Mouse (Mus musculus) G1E (cell line): ENCODE data around the gene Frem3. TPM values are rescaled to one million over a fixed set of nuclear protein-coding genes. Genes with fewer than 3 reads are reported as not detected.

Source experiments
- ATAC-seq: 2 replicates; pipeline ENCODE4 v1.8.0; 2016; ENCODE audit warnings: mild to moderate bottlenecking; ENCODE audit not compliant: insufficient number of reproducible peaks, poor library complexity, low FRiP score, severe bottlenecking; ENCODE audit errors: extremely low read depth
- DNase-seq: peaks from one replicate; pipeline ENCODE4 v3.0.0; 2012; ENCODE audit warnings: low spot score
- H3K27me3 ChIP-seq: 2 replicates; pipeline ENCODE4 v1.6.1; 2012; ENCODE audit warnings: mild to moderate bottlenecking, low read length, inconsistent platforms; ENCODE audit not compliant: insufficient read depth
- H3K36me3 ChIP-seq: replicated peaks from 2 replicates; pipeline ENCODE3; 2012; ENCODE audit warnings: mild to moderate bottlenecking, inconsistent platforms
- H3K4me1 ChIP-seq: 2 replicates; pipeline ENCODE4 v1.6.1; 2012; ENCODE audit warnings: low read depth, low read length, inconsistent platforms, mixed read lengths; ENCODE audit not compliant: insufficient read depth
- H3K4me3 ChIP-seq: 2 replicates; pipeline ENCODE4 v1.5.1; 2012; ENCODE audit warnings: low read depth, mild to moderate bottlenecking, inconsistent platforms, low read length, moderate library complexity, mixed read lengths
- H3K9me3 ChIP-seq: replicated peaks from 2 replicates; pipeline ENCODE4 v1.6.1; 2012; ENCODE audit warnings: inconsistent platforms
- CTCF ChIP-seq: IDR thresholded peaks from 2 replicates; pipeline ENCODE4 v1.5.1; 2012; ENCODE audit warnings: low read depth, low read length, inconsistent platforms, mixed read lengths
- GATA1 ChIP-seq: IDR thresholded peaks from 2 replicates; pipeline ENCODE4 v1.6.1; 2012; ENCODE audit warnings: borderline replicate concordance, low read length, inconsistent platforms, mixed read lengths
- GATA2 ChIP-seq: IDR thresholded peaks from 2 replicates; pipeline ENCODE4 v1.6.1; 2012; ENCODE audit warnings: low read depth, low read length, inconsistent platforms, borderline replicate concordance
- POLR2AphosphoS5 ChIP-seq: IDR thresholded peaks from 2 replicates; pipeline ENCODE4 v1.6.1; 2012; ENCODE audit warnings: low read depth, low read length, inconsistent platforms; ENCODE audit not compliant: insufficient replicate concordance
- TAL1 ChIP-seq: conservative IDR thresholded peaks from 2 replicates; pipeline ENCODE4 v1.6.1; 2012; ENCODE audit warnings: low read depth, low read length, inconsistent platforms, mixed read lengths
- polyA plus RNA-seq: library from polyadenylated mRNA; stranded (reverse); fragments of >175 nt; gene quantifications from 2 replicates; pipeline ENCODE4 v1.2.3, GENCODE M21; 2012
- total RNA-seq, 2 experiments: library from RNA; stranded (forward) in 1 of 2; stranded (reverse) in 1 of 2; fragments of 200-1000 nt in 1 of 2; fragments of >200 nt in 1 of 2; fragmentation: Nextera tagmentation in 1 of 2; gene quantifications; 2 replicates each; pipeline ENCODE4 v1.2.3; 2014 to 2017

The Frem3 gene
- total and polyA plus RNA-seq, 3 experiments, result 0.11 TPM; not detected in 2

GRCm38 (mm10) chr8:80619787-80620186, 8.9 kb downstream of the Frem3 start:
- ATAC-seq (no peak), DNase-seq (no peak)
- no peak for TF ChIP-seq GATA1
- no peak for TF ChIP-seq GATA2
- TF ChIP-seq TAL1, result no peak
- TF ChIP-seq CTCF, result no peak
- TF ChIP-seq POLR2AphosphoS5, result no peak
- no peaks in the 10 kb centered on the region for H3K36me3 ChIP-seq
- H3K4me3 ChIP-seq, result no peak overlapping the region
- H3K27me3 ChIP-seq, result peaks cover 9% of the 10 kb centered on the region; the same call in 1 of the 2 replicates
- H3K9me3 ChIP-seq, result no peaks in the 10 kb centered on the region
- peaks cover 7% of the 10 kb centered on the region; the same call in 1 of the 2 replicates for H3K4me1 ChIP-seq

GRCm38 (mm10) chr8:80647394-80647793, 36.5 kb downstream of the Frem3 start:
- H3K9me3 ChIP-seq, result no peaks in the 10 kb centered on the region
- no peaks in the 10 kb centered on the region for H3K4me1 ChIP-seq
- no peaks in the 10 kb centered on the region for H3K36me3 ChIP-seq
- TF ChIP-seq CTCF (no peak), TAL1 (no peak), GATA2 (no peak), GATA1 (no peak), POLR2AphosphoS5 (no peak)
- no peak for DNase-seq
- ATAC-seq, result no peak
- no peak overlapping the region for H3K4me3 ChIP-seq
- H3K27me3 ChIP-seq, result no peaks in the 10 kb centered on the region

DNA sequence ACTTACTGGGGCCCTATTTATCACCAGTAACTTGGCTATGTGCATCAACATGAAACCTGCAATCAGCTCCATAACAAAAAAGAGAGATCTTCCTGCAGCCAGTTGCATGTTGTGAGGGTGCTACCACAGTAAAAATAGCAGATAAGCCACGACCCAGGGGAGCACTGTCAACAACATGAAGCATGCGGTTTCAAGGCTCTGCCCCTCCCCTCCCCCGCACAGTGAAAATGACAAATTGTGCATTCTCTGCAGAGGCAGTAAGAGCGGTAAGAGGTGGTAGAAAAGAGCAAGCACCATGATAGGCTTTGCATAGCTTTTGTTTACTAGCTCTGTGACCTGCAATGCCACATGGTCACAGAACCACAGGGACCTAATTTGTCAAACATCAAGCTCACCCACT, 46.8 kb downstream of the Frem3 start:
- ATAC-seq (peak; percentile 36; the same call in 1 of the 2 replicates), DNase-seq (no peak)
- Histone ChIP-seq H3K4me3 (no peak overlapping the region), H3K4me1 (peaks cover 31% of the 10 kb centered on the region), H3K27me3 (no peaks in the 10 kb centered on the region), H3K9me3 (no peaks in the 10 kb centered on the region), H3K36me3 (no peaks in the 10 kb centered on the region)
- TF ChIP-seq GATA2 (no peak), TAL1 (no peak), CTCF (no peak), GATA1 (no peak), POLR2AphosphoS5 (no peak)

GRCm38 (mm10) chr8:80661055-80661454, 50.2 kb downstream of the Frem3 start:
- Histone ChIP-seq H3K9me3 (no peaks in the 10 kb centered on the region), H3K27me3 (no peaks in the 10 kb centered on the region), H3K4me3 (no peak overlapping the region), H3K36me3 (no peaks in the 10 kb centered on the region), H3K4me1 (peaks cover 34% of the 10 kb centered on the region)
- peak; percentile 4 for DNase-seq
- peak; percentile 72 for ATAC-seq
- TF ChIP-seq CTCF (no peak), GATA2 (no peak), POLR2AphosphoS5 (no peak), GATA1 (no peak), TAL1 (no peak)

DNA sequence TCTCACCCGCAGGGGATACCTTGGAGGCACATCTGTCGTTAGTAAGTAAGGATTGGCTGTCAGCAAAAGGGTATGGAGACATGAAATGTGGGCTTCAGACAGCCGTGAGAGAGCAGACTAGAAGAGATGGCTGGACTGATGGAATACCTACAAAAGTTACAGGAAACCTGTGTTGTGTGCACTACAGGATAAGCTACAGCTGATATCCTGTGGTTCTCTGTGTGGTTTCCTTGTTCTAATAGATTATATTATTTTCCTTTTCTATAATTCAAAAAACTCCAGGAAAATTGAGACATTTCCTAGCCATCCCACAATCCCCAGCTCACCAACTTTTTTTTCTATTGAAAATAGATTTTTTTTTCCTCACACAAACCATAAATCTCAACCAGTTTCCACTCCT, 52.6 kb downstream of the Frem3 start:
- TF ChIP-seq POLR2AphosphoS5 (no peak), TAL1 (no peak), CTCF (no peak), GATA1 (no peak), GATA2 (no peak)
- Histone ChIP-seq H3K4me3 (no peak overlapping the region), H3K9me3 (no peaks in the 10 kb centered on the region), H3K36me3 (no peaks in the 10 kb centered on the region), H3K27me3 (no peaks in the 10 kb centered on the region), H3K4me1 (peaks cover 25% of the 10 kb centered on the region)
- ATAC-seq (no peak), DNase-seq (no peak)

- no peak for ATAC-seq
- Histone ChIP-seq H3K4me3 (no peak overlapping the region), H3K27me3 (peaks cover 4% of the 10 kb centered on the region), H3K9me3 (no peaks in the 10 kb centered on the region), H3K36me3 (no peaks in the 10 kb centered on the region), H3K4me1 (peaks cover 6% of the 10 kb centered on the region)
- no peak for TF ChIP-seq GATA2
- no peak for TF ChIP-seq POLR2AphosphoS5
- no peak for TF ChIP-seq GATA1
- no peak for TF ChIP-seq TAL1
- no peak for TF ChIP-seq CTCF
- DNase-seq, result no peak
Measured at GRCm38 (mm10) chr8:80669277-80669901, 58.5 kb downstream of the Frem3 start.

DNA sequence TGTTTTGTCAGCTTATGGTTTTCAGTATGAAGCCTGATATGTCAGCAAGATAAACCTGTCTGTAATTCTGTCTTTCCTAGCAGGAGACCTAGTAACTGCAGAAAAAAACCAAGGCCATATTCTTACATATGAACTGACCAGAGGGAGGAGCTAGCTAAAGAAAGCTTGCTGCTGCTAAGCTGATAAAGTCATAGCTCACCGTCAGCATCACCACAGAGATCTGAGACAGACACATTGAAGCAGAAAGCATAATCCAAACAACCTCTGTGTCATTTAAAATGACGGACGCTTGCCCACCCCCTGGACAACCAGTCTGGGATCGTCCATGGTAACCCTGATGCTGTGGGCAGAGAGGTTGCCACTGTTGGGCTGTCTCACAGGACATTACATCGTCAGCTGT, 71.7 kb downstream of the Frem3 start:
- Histone ChIP-seq H3K36me3 (no peaks in the 10 kb centered on the region), H3K4me3 (no peak overlapping the region), H3K27me3 (no peaks in the 10 kb centered on the region), H3K9me3 (no peaks in the 10 kb centered on the region), H3K4me1 (peaks cover 16% of the 10 kb centered on the region)
- no peak for TF ChIP-seq GATA2
- ATAC-seq (no peak), DNase-seq (no peak)
